Mouse (Mus musculus): ENCODE measurements at regions not wholly inside any gene's neighbourhood (a gene's known extent, or its start where the extent isn't known, plus 50 kb on each side); places are given as distances from the start of the nearest gene placed in this dataset.

DNA sequence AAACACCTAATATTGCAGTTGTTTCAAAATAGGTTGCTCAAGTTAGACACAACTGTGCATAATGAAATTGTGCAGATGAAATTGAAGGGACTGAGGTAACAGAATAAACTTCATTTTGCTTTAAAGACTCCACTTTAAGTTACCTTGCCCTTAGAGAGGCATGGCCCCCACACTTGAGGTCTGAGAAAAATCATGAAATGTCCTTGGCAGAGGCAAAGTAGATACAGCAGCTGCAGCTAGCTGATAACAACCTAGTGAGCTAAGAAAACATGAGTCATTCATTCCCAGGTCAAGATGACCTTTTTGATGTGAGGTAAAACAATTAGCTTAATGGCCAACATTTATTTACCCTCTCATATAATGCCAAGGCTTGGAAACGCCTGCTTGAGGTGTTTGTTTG lies 347.4 kb downstream of the Pdzph1 start:
- TF ChIP-seq EP300 (IDR thresholded peaks at IDR 0.05; ENCODE audit: insufficient read depth, low read depth, low read length) (no peak), CTCF (IDR thresholded peaks at IDR 0.05; ENCODE audit: low read depth, low read length) (no peak), POLR2A (IDR thresholded peaks at IDR 0.05; ENCODE audit: insufficient read depth, low read length) (no peak)
